Mouse (Mus musculus) layer of hippocampus, adult 8-10 months (tissue): Measurements from ENCODE around the gene Cd248. TPM values are rescaled to one million over a fixed set of nuclear protein-coding genes. Genes with fewer than 3 reads are reported as not detected.

Experiments used
- DNase-seq, 2 experiments: peaks; one replicate each; pipeline ENCODE4 v3.0.0; 2022; ENCODE audit warnings: low spot score in 2 of 2
- total RNA-seq, 4 experiments: library from RNA; stranded (reverse); gene quantifications; 2 replicates each; pipeline ENCODE4 v1.2.4; 2022

The Cd248 gene
- total RNA-seq: 1 to 10 TPM; 3.7 to 5.6 (median 4.4) TPM

GRCm38 (mm10) chr19:5067867-5068569, at the start of gene Cd248:
Gene Cd248 (plus strand): TSS chr19:5068078.
- DNase-seq: peak in 1 of 2 experiments; percentile 11

- no peak for DNase-seq
Measured at GRCm38 (mm10) chr19:5018191-5018590, 49.7 kb upstream of the Cd248 start.

GRCm38 (mm10) chr19:5021416-5021815, 46.5 kb upstream of the Cd248 start:
- DNase-seq: no peak

GRCm38 (mm10) chr19:5023621-5024479, 44.0 kb upstream of the Cd248 start, which contains the start of gene Slc29a2:
Gene Slc29a2 (plus strand): TSS chr19:5023860.
- DNase-seq: peak; percentile 84 to 86

- DNase-seq: no peak
Measured at GRCm38 (mm10) chr19:5026111-5026510, 41.8 kb upstream of the Cd248 start.

- DNase-seq: no peak
Measured at GRCm38 (mm10) chr19:5032686-5033085, 35.2 kb upstream of the Cd248 start.

GRCm38 (mm10) chr19:5036577-5036976, 31.3 kb upstream of the Cd248 start:
- DNase-seq: no peak

GRCm38 (mm10) chr19:5037678-5038571, 30.0 kb upstream of the Cd248 start:
- peak; percentile 78 to 87 for DNase-seq

GRCm38 (mm10) chr19:5038709-5039156, 29.1 kb upstream of the Cd248 start, which contains the start of the genes B4gat1 and AC124502.3:
Gene B4gat1 (plus strand): TSS chr19:5038826.
Gene AC124502.3 (plus strand): TSS chr19:5038891.
- DNase-seq: peak; percentile 86 to 87

- DNase-seq: no peak
Measured at GRCm38 (mm10) chr19:5039301-5040114, 28.4 kb upstream of the Cd248 start.

- DNase-seq: peak; percentile 91 to 93
Measured at GRCm38 (mm10) chr19:5040862-5041523, 26.9 kb upstream of the Cd248 start, which contains the start of gene Brms1. Gene Brms1 (plus strand): TSS chr19:5041354.

- no peak for DNase-seq
Measured at GRCm38 (mm10) chr19:5041588-5041987, 26.3 kb upstream of the Cd248 start.

GRCm38 (mm10) chr19:5045531-5045930, 22.3 kb upstream of the Cd248 start:
- no peak for DNase-seq

GRCm38 (mm10) chr19:5048138-5049056, 19.5 kb upstream of the Cd248 start:
- DNase-seq: peak in 1 of 2 experiments; percentile 71

- DNase-seq: no peak
Measured at GRCm38 (mm10) chr19:5049325-5049724, 18.6 kb upstream of the Cd248 start.

- DNase-seq: peak; percentile 73 to 82
Measured at GRCm38 (mm10) chr19:5050047-5050905, 17.6 kb upstream of the Cd248 start, which contains the start of gene Rin1. Gene Rin1 (plus strand): TSS chr19:5050481.

GRCm38 (mm10) chr19:5051031-5051430, 16.8 kb upstream of the Cd248 start:
- no peak for DNase-seq
